Mouse (Mus musculus) lung, adult 18-20 months (tissue): Measurements from ENCODE around the gene 1700020L24Rik.

Experiments used
- DNase-seq, 2 experiments: peaks; one replicate each; pipeline ENCODE4 v3.0.0; 2022; ENCODE audit warnings: mixed read lengths in 2 of 2

Gene 1700020L24Rik

GRCm38 (mm10) chr11:83441235-83441634 lies 3.8 kb downstream of the 1700020L24Rik start:
- DNase-seq, result no peak

- peak; percentile 66 to 78 for DNase-seq
Observed at GRCm38 (mm10) chr11:83442596-83443267, 5.3 kb downstream of the 1700020L24Rik start.

- DNase-seq, result no peak
Observed at GRCm38 (mm10) chr11:83443824-83444223, 6.3 kb downstream of the 1700020L24Rik start.

- no peak for DNase-seq
Observed at GRCm38 (mm10) chr11:83445001-83445400, 7.5 kb downstream of the 1700020L24Rik start.

GRCm38 (mm10) chr11:83447612-83448011 lies 10.1 kb downstream of the 1700020L24Rik start:
- DNase-seq, result no peak

GRCm38 (mm10) chr11:83448021-83448926 lies 10.8 kb downstream of the 1700020L24Rik start:
- peak; percentile 46 to 51 for DNase-seq

- DNase-seq, result peak; percentile 78 to 81
Observed at GRCm38 (mm10) chr11:83448927-83449236, 11.4 kb downstream of the 1700020L24Rik start.

GRCm38 (mm10) chr11:83449298-83449697 lies 11.8 kb downstream of the 1700020L24Rik start:
- peak in 1 of 2 experiments; percentile 41 for DNase-seq

GRCm38 (mm10) chr11:83450550-83450949 lies 13.1 kb downstream of the 1700020L24Rik start:
- no peak for DNase-seq

- DNase-seq, result no peak
Observed at GRCm38 (mm10) chr11:83451281-83451680, 13.8 kb downstream of the 1700020L24Rik start.

- peak; percentile 65 to 78 for DNase-seq
Observed at GRCm38 (mm10) chr11:83454548-83454947, 17.1 kb downstream of the 1700020L24Rik start.

GRCm38 (mm10) chr11:83455608-83456007 lies 18.1 kb downstream of the 1700020L24Rik start:
- DNase-seq, result no peak

GRCm38 (mm10) chr11:83457257-83457656 lies 19.8 kb downstream of the 1700020L24Rik start:
- DNase-seq, result no peak

GRCm38 (mm10) chr11:83457912-83458601 lies 20.6 kb downstream of the 1700020L24Rik start:
- DNase-seq, result no peak

GRCm38 (mm10) chr11:83461462-83462027 lies 24.1 kb downstream of the 1700020L24Rik start:
- no peak for DNase-seq

GRCm38 (mm10) chr11:83462711-83463244 lies 25.3 kb downstream of the 1700020L24Rik start, which contains the start of gene Mmp28:
TSS of gene Mmp28 (minus strand) at chr11:83463071.
- peak; percentile 76 to 79 for DNase-seq

- DNase-seq, result peak; percentile 79 to 86
Observed at GRCm38 (mm10) chr11:83465976-83466375, 28.5 kb downstream of the 1700020L24Rik start.

- DNase-seq, result peak; percentile 73 to 83
Observed at GRCm38 (mm10) chr11:83467120-83467652, 29.7 kb downstream of the 1700020L24Rik start.

- no peak for DNase-seq
Observed at GRCm38 (mm10) chr11:83468765-83469164, 31.3 kb downstream of the 1700020L24Rik start.

- DNase-seq, result no peak
Observed at GRCm38 (mm10) chr11:83471766-83472165, 34.3 kb downstream of the 1700020L24Rik start.

GRCm38 (mm10) chr11:83472324-83473234 lies 35.1 kb downstream of the 1700020L24Rik start, which contains the start of gene Taf15:
TSS of gene Taf15 (plus strand) at chr11:83473086.
- peak; percentile 98 for DNase-seq
